Mouse (Mus musculus): ENCODE data around the gene Armh3.

DNA sequence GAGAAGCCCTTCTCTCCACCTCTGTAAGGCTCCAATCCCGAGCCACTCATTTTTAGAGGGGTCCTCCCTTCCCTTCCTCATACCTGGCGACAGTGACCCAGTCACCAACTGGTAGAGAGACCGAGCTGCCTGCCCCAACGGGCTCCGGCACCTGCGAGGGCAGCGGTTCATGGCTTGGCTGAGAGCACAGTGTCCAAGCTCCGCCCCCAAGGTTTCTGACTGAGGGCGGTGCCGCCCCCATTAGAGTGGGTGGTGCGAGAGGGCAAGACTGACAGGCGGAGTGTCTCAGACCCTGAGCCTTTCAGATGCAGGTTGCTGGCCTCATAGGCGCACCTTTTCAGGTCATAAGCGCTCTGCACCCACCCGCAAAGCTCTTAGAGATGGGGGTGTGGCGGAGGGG, 186.2 kb downstream of the Armh3 start:
- TF ChIP-seq CHD2 (IDR thresholded peaks at IDR 0.05; ENCODE audit: low read depth, low read length) (no peak), ZC3H11A (IDR thresholded peaks at IDR 0.05; ENCODE audit: borderline replicate concordance, low read depth, low read length) (no peak), HCFC1 (IDR thresholded peaks at IDR 0.05; ENCODE audit: borderline replicate concordance, insufficient read depth, low read length) (no peak), ZNF384 (IDR thresholded peaks at IDR 0.05; ENCODE audit: low read depth, low read length) (no peak), MAFK (IDR thresholded peaks at IDR 0.05; ENCODE audit: insufficient read depth, low read depth, low read length) (no peak)
